Mouse (Mus musculus) olfactory bulb, adult 2 months (tissue): Measurements from ENCODE around the gene Ndufa4. TPM values are rescaled to one million over a fixed set of nuclear protein-coding genes. Genes with fewer than 3 reads are reported as not detected.
A peak's percentile ranks its signal among the peaks of the same experiment; 100 is the strongest.
"Not testable (repeated sequence)": the region's sequence is repeated elsewhere in the genome, so short reads cannot be mapped to it uniquely, and the experiment has no call there.

Experiments
- H3K27ac ChIP-seq: fragments of 200-500 bp; 2 replicates; pipeline ENCODE4 v1.5.1; 2012; ENCODE audit warnings: low read depth, low read length; ENCODE audit not compliant: insufficient read depth
- H3K4me1 ChIP-seq: fragments of 200-500 bp; 2 replicates; pipeline ENCODE4 v1.6.1; 2012; ENCODE audit warnings: low read length; ENCODE audit not compliant: control insufficient read depth, insufficient read depth
- H3K4me3 ChIP-seq: fragments of 200-500 bp; 2 replicates; pipeline ENCODE4 v1.5.1; 2012; ENCODE audit warnings: mild to moderate bottlenecking, low read depth, low read length, moderate library complexity; ENCODE audit not compliant: insufficient read depth
- CTCF ChIP-seq: fragments of 200-500 bp; IDR thresholded peaks from 2 replicates; pipeline ENCODE4 v1.5.1; 2012; ENCODE audit warnings: low read depth, mild to moderate bottlenecking, low read length, moderate library complexity; ENCODE audit not compliant: insufficient read depth
- POLR2A ChIP-seq: fragments of 200-500 bp; IDR thresholded peaks from 2 replicates; pipeline ENCODE4 v1.6.1; 2012; ENCODE audit warnings: mild to moderate bottlenecking, low read depth, low read length, moderate library complexity; ENCODE audit not compliant: insufficient read depth
- WGBS: fragments of 180-500 bp; shearing (Covaris S2); methylation state at CpG from one replicate; pipeline ENCODE4 v1.1.7; 2018; 5-methylcytosine and 5-hydroxymethylcytosine counted together
- polyA plus RNA-seq: library from polyadenylated mRNA; stranded (reverse); fragments of >200 nt; gene quantifications from 2 replicates; pipeline ENCODE4 v1.2.4, GENCODE M21; 2012; ENCODE audit warnings: low replicate concordance; ENCODE audit not compliant: missing spikeins, insufficient read depth, insufficient read length

Gene Ndufa4
- polyA plus RNA-seq, 1 experiment, result not detected

GRCm38 (mm10) chr6:11906890-11907268 lies 418 bp downstream of the Ndufa4 start:
- Histone ChIP-seq H3K27ac (peak overlapping the region; percentile 78), H3K4me1 (no peaks in the 10 kb centered on the region; the same call in 1 of the 2 replicates), H3K4me3 (peak overlapping the region; percentile 95)
- no peak for TF ChIP-seq POLR2A
- no peak for TF ChIP-seq CTCF
- under 1% methylated on average over 5 of the region's 5 CpGs for WGBS

- WGBS, result 90% methylated on average over 4 of the region's 4 CpGs
- TF ChIP-seq CTCF (no peak), POLR2A (no peak)
- Histone ChIP-seq H3K4me3 (no peak overlapping the region), H3K4me1 (no peaks in the 10 kb centered on the region), H3K27ac (no peak overlapping the region)
Observed at GRCm38 (mm10) chr6:11900809-11901310, 6.4 kb downstream of the Ndufa4 start.

- not testable (repeated sequence) for H3K4me3 ChIP-seq, H3K4me1 ChIP-seq, H3K27ac ChIP-seq
- no CpG with 5 or more reads among the region's 2 CpGs for WGBS
Observed at GRCm38 (mm10) chr6:11875364-11875763, 31.9 kb downstream of the Ndufa4 start.

Other genes with a start within 250 kb of the Ndufa4 start
- 95.1 TPM in 1 of 2 replicates, not detected in the other for gene Phf14, start 312 bp upstream of the Ndufa4 start, polyA plus RNA-seq